Mouse (Mus musculus) NIH3T3 (cell line): ENCODE measurements at regions not wholly inside any gene's neighbourhood (a gene's known extent, or its start where the extent isn't known, plus 50 kb on each side); places are given as distances from the start of the nearest gene placed in this dataset.
"Not testable (repeated sequence)": the region's sequence is repeated elsewhere in the genome, so short reads cannot be mapped to it uniquely, and the experiment has no call there.

ENCODE experiments used
- DNase-seq: peaks from one replicate; pipeline ENCODE4 v3.0.0-alpha.2; 2012; ENCODE audit warnings: low read depth

DNA sequence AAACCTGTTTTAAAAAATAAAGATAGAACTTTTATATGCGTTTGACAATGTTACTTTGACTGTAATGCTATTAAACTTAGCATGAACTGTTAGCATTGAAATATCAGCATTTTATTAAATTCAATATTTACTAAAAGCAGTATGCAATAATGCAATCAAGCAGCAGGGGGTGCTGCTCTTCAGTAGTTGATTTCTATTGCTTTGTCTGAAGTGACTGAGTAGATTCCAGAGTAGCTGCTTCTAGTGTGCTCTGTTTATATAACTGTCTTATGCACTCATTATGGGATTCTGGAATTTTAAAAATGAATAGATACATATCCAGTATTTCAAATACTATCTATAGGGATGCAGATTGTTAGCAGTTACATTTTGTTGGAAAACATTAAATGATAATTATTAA is 146.2 kb downstream of the Gm28710 start:
- DNase-seq = peak; percentile 77

GRCm38 (mm10) chr5:16947430-16947829 is 155.8 kb downstream of the Gm28710 start:
- DNase-seq = peak; percentile 54

GRCm38 (mm10) chr5:16967735-16968134 is 176.1 kb downstream of the Gm28710 start:
- DNase-seq = no peak

GRCm38 (mm10) chr5:16968817-16969216 is 177.2 kb downstream of the Gm28710 start:
- DNase-seq = not testable (repeated sequence)

- no peak for DNase-seq
Measured at GRCm38 (mm10) chr5:16973206-16973896, 181.7 kb downstream of the Gm28710 start.

DNA sequence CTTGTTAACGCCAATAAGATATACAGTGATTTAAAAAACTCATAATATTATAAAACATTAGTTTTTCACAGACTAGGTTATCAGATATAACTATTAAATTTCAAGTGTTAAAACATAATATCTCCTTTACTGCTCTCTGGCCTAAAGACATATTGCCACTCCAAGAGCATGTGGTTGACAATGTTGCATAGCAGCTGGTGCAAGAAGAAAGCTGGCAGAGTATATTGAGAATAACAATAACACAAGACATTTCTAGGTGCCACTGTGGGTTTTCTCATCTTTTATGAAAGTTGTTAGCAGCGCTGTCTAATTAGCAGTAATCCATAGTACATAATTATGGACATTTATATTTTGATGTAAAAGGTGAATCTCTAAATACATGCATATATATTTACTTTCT is 184.4 kb downstream of the Gm28710 start:
- no peak for DNase-seq

DNA sequence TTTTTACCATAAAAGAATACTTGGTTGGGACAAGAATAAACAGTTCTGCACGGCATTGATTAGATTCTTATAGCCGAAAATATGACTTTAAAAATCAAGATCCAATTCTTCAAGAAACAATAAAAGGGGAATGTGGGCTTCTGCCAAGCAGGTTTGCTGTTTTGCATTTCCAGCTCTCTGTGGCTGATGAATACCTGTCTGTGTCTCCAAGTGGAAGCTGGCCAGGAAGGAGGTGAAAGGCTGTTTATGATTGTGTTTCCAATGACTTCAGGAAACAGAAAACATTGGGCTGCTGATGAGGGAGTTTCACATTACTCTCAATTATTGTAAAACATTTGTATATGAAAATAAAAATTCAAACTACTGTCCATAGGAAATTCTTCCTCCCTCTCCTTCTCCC is 193.3 kb downstream of the Gm28710 start:
- no peak for DNase-seq

- no peak for DNase-seq
Measured at GRCm38 (mm10) chr5:16991518-16991917, 199.9 kb downstream of the Gm28710 start.

DNA sequence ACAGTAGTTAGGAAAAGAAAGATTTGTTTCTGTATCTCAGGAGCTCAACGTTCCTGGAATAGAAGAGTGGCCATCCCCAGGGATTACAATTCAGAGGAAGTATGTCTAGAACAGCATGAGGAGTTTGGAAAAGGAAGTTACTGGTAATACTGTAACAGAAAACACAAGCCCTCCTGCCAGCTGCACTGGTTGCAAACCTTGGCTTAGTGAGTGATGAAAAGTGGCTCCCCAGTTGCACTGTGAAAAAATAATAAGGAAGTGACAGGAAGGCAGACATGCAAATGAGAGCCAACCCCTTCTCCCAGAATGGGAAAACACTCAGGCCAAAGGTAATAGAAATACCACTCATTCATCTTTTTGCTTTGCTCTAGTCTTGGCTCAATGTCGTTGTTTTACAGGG is 207.6 kb downstream of the Gm28710 start:
- DNase-seq = no peak

DNA sequence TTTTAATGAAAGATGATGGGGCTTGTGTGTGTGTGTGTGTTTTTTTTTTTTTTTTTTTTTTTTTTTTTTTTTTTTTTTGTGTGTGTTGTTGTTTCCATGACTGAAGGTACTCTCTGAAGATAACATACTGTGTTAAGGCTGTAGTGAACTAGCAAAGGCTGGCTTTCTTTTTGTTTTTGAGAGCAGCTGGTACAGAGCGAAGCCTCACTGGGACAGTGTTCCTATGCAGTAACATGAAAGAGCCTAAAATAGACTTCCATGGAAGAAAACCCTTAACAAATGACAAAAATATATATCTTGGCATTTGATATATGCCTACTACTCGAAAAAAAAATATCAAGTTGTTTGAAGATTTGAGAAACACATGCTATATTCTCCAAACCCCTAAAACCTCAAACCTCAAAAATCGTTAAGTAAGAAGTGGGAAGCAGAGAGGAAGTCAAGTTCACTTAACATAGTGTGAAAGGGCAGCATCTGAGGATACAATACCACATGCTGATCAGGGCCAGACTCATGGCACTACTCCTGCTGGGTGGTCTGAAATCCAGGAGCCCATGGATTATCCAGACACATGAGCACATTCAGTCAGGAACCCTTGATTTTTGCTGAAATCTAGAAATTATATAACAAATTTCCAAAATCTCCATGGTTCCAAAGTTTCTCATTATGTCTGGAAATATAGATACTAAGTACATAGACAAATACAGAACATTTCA is 215.4 kb downstream of the Gm28710 start:
- DNase-seq = no peak

DNA sequence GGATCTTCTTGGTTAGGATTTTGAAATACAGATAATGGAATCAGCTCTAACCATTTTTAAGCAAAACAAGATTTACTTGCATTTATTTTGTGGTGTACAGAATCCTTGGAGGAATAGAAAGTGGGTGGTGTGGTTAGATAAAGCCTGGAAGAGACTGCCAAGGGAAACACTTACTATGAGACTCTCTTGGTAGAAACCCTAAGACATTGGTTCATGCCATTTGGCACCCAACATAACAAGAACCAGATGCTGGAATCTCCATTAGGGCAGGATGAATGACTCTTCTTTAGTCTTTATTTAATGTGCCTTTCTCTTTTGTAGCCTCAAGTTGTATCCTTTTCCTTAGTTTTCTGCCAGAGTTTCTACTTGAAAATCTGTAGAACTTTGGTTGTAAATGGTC is 230.0 kb downstream of the Gm28710 start:
- DNase-seq = peak; percentile 3

- no peak for DNase-seq
Measured at GRCm38 (mm10) chr5:17053935-17054334, 262.3 kb downstream of the Gm28710 start.

GRCm38 (mm10) chr5:17064565-17064964 is 273.0 kb downstream of the Gm28710 start:
- DNase-seq = no peak

DNA sequence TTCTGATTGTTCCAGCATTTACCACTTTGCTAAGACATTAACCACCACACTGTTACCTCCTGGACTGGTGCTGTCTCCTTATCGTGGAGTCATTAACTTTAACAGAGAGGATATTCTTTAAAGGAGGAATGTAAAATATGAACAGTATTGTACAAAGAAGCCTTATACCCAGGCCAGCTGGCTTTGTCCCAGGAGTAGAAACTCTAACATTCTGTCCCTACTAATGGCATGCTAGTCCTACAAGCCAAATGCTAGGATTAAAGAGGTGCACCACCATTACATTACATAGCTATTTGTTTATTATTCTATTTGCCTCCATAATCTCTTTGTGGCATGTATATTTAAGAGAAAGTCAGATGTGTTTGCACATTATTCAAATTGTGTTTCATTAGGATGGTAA is 288.8 kb downstream of the Gm28710 start:
- no peak for DNase-seq

GRCm38 (mm10) chr5:17111556-17111955 is 261.4 kb upstream of the Speer4f2 start:
- no peak for DNase-seq

- DNase-seq = peak; percentile 2
Measured at GRCm38 (mm10) chr5:17112026-17112425, 261.0 kb upstream of the Speer4f2 start.

DNA sequence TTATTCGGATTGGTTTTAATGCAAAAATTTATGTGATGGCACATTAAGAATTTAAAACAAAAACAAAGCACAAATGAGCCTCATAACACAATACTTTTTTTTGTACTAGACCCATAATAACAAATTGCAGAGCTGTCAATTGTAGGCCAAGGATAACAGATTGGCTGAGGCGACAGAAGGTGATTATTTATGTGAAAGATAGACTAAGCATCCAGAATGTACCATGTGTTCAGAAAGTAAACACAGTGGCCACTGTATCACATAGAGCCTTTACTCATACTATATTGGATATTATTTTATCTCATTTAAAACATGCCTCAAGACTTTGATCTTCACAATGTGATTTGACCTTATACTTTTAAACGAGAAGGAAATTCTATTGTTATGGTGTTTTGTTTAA is 257.9 kb upstream of the Speer4f2 start:
- DNase-seq = no peak

DNA sequence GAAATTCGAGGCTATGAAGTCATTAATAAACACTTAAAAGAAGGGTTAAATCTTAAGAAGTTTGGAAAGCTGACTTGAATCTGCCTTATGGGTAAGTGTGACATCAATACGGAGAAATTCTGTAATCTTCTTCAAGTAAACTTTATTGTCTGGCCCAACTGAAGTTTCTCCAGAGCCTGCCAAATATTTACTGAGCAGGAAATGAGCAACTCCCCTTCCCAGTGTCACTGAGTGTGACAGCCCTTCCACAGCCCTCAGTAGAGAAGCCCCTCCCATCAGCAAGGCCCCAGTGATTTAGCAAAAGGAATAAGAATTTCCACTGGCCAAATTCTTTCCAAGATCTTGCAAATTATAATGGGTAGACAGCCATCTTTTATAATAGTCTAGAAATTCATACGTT is 256.9 kb upstream of the Speer4f2 start:
- no peak for DNase-seq

GRCm38 (mm10) chr5:17125240-17125639 is 247.7 kb upstream of the Speer4f2 start:
- no peak for DNase-seq

DNA sequence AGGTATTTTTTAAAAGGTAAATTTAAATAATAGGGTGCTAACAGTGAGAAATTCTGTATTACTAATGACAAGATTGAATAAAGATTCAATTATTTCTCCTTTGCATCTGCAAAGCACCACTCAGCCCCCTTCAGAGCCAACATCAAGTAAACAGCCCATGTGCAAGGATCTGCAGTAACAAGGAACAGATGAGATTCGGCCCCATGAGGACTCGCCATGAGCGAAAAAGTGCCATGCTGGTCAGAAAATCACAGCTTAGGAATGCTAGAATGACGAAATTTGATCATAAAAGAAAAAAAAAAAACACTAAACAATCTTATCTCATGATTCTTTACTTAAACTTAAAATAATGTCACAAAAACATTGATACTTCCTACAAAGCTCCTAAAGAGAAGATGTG is 245.5 kb upstream of the Speer4f2 start:
- peak; percentile 34 for DNase-seq

- no peak for DNase-seq
Measured at GRCm38 (mm10) chr5:17135489-17135888, 237.5 kb upstream of the Speer4f2 start.

- DNase-seq = no peak
Measured at GRCm38 (mm10) chr5:17141555-17141954, 231.4 kb upstream of the Speer4f2 start.

GRCm38 (mm10) chr5:17174562-17174961 is 198.4 kb upstream of the Speer4f2 start:
- no peak for DNase-seq

DNA sequence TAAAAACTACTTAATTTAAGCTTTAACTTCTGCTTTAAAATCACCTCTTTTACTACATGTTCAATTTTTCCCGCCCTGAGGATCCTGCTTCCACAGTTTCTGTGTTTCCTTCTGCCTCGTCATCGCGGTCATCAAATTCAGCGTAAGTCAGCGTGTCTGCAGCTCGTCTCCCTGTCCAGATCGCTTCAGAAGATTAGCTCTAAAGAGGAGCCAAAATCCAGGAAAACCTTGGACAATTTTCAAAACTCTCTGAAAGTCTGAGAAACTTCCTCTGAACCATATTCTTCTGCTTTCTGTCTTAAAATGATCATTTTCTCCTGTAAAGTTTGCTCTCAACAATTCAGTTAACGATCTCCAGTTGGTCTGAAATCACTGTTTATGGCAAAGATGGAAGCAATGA is 196.2 kb upstream of the Speer4f2 start:
- DNase-seq = no peak
